Mouse (Mus musculus): ENCODE data around the gene Zfp385c.

Gene Zfp385c

GRCm38 (mm10) chr11:100690389-100690788 is 1.9 kb downstream of the Zfp385c start:
- DNase-seq (ENCODE audit: low read depth, low spot score), result no peak

GRCm38 (mm10) chr11:100688443-100688842 is 3.8 kb downstream of the Zfp385c start:
- no peak for DNase-seq (ENCODE audit: low read depth, low spot score)

GRCm38 (mm10) chr11:100687265-100687664 is 5.0 kb downstream of the Zfp385c start:
- no peak for DNase-seq (ENCODE audit: low read depth, low spot score)

DNA sequence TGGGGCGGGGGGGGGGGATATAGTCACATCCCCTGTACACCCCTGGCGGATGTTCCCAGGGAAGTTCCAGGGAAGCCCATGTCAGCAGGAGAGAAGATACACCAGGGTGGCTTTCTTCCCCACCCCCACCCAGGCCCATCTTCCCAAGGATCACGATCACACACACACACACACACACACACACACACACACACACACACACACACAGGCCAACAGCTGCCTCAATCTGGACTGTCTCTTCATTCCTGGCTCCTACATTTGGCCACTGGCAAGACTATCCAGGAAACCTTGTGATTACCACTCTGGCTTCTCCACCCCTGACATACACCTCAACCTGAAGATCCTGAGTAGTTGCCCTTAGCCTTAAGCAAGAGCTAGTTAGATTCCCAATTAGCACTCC is 6.9 kb downstream of the Zfp385c start:
- DNase-seq (ENCODE audit: low read depth, low spot score), result no peak

GRCm38 (mm10) chr11:100684084-100684483 is 8.2 kb downstream of the Zfp385c start:
- no peak for DNase-seq (ENCODE audit: low read depth, low spot score)

- DNase-seq (ENCODE audit: low read depth, low spot score), result peak; percentile 76
These were observed 9.7 kb downstream of the Zfp385c start for GRCm38 (mm10) chr11:100682526-100682925.

DNA sequence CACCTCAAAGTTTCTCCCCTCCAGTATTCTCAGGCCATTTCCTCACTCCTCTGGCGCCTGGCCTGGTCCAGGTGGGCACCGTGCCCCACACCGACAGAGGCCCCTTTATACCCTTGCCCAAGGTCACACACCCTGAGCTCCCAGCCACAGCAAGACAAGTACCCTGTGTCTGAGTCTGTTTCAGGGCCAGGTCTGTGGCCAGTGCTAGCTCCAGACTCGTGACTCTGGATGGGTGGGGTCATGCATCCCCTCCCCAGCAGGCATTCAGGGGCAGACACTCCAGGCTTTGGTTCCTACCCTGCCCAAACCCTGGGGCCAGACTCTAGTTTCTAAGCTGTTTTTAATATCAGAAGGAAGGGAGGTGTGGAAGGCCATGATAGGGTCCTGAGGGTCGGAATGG is 10.4 kb downstream of the Zfp385c start:
- peak; percentile 70 for DNase-seq (ENCODE audit: low read depth, low spot score)

GRCm38 (mm10) chr11:100677810-100678209 is 14.4 kb downstream of the Zfp385c start:
- DNase-seq (ENCODE audit: low read depth, low spot score), result no peak

GRCm38 (mm10) chr11:100673169-100673568 is 19.1 kb downstream of the Zfp385c start:
- peak; percentile 80 for DNase-seq (ENCODE audit: low read depth, low spot score)

DNA sequence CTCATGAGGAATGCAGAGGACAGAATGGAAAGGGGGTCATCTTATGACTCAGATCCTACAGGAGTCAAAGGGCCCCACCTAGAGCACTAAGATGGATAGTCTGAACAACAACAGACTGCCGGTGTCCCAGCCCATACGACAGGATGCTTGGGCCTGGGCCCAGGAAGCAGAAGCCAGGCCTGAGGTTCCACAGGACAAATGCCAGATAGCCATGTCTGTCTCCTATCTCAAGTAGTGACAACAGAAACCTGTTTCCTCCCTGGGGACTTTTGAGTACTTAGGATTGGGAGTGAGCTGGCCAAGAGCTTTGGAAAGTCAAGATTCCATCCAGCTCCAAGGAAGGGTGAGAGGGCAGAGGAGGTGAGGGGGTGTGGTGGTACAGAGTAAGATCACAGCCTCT is 20.3 kb downstream of the Zfp385c start:
- DNase-seq (ENCODE audit: low read depth, low spot score), result no peak

DNA sequence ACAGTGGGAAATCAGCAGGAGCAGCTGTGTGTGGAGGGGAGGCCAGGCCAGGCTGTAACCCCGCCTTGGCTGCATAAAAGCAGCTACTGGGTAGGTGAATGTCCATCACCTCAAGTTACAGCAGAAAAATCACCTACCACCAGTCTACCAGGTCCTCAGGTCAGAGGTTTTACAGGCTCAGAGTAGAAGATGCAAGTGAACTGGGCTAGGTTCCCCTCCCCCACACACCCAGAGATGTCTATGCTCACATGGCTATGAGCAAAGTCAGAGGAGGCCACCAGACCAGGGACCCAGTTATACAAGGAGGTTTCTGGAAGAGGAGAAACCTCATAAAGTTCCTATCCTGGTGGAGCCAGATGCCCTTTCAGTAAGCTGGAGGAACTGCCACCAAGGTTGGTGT is 21.2 kb downstream of the Zfp385c start:
- DNase-seq (ENCODE audit: low read depth, low spot score), result no peak

DNA sequence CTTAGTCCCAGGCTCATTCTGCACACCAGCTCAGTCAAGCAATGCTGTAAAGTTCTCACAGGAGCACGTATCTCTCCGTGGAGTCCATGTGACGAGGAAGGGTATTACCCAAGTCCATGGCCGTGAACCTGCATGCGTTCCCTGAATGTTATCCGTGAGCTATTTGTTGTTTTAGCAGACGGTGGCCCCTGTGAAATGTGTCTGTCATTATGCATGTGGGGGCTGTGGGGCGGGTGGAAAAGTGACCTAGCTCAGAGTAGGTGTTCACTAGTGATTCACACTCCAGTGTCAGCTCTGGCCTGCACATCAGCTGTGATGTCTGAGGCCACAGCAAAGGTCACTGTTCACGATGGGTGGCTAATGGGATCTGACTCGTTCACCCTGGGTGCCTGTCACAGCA is 32.4 kb downstream of the Zfp385c start:
- DNase-seq (ENCODE audit: low read depth, low spot score), result no peak

DNA sequence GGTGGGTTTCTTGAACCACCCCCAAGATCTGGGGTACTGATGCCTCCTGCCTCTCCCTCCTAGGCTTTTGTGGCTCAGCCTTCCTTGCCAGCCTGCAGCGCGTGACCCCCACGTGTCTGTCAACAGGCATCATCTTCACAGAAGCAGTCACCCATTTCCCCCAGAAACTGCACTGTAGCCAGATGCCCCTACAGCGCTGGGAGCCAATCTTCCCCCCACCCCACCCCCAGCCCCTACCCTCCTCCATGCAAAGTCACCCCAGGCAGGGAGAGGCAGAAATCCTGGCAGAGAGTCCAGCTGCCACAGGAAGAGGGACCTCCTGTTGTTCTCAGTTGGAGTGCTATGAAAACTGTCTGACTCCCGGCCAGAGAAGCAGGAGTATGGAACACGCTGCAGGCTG is 35.8 kb downstream of the Zfp385c start:
- DNase-seq (ENCODE audit: low read depth, low spot score), result no peak

DNA sequence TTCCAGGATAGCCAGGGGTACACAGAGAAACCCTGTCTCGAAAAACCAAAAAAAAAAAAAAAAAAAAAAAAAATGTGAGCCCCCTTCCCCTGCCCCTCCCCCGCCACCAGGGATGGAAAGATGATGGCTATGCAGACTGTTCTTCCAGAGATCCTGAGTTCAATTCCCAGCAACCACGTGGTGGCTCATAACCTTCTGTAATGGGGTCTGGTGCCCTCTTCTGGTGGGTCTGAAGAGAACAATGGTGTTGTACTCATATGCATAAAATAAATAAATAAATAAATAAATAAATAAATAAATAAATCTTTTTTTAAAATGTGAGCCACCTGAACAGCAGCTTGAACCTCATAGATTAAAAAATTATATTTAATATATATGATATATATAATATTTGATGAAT is 36.7 kb downstream of the Zfp385c start:
- peak; percentile 42 for DNase-seq (ENCODE audit: low read depth, low spot score)

- no peak for DNase-seq (ENCODE audit: low read depth, low spot score)
These were observed 40.5 kb downstream of the Zfp385c start for GRCm38 (mm10) chr11:100651748-100652147.

DNA sequence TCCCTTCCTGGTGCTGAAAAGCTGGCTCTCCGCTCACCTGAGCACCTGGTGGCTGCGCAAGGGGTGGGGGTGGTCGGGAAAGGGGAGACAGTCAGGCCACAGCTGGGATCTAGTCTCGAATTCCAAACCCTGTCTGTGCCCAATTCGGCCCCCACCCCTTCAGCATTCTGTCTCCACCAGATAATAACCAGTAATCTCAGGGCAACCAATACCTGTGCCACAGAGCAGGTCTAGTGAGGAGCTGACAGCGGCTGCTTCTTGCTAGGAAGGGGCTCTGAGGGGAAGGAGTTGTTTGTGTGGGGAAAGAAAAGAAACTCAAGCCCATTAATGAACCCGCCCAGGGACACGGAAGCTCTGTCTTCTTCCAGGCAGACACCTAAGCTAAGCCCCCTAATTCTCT is 41.0 kb downstream of the Zfp385c start:
- no peak for DNase-seq (ENCODE audit: low read depth, low spot score)

GRCm38 (mm10) chr11:100648405-100648804 is 43.9 kb downstream of the Zfp385c start:
- no peak for DNase-seq (ENCODE audit: low read depth, low spot score)

DNA sequence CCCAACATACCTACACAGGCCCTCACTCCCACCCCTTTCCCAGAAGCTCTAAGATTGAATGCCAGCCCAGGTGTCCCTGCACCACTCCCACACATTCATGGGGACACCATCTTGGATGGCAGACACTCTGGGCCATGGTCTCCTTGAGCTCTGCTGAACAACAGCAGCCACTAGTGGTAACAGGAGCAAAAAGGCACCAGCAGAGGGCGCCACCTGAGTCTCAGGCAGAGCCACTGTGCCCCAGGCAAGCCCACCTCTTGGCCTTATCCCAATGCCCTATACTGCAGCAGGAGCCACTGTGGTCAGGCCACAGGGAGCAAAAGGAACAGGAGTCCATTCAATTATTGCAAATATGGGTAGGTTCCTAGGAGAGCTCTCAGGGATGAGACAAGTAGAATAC is 46.0 kb downstream of the Zfp385c start:
- peak; percentile 90 for DNase-seq (ENCODE audit: low read depth, low spot score)

DNA sequence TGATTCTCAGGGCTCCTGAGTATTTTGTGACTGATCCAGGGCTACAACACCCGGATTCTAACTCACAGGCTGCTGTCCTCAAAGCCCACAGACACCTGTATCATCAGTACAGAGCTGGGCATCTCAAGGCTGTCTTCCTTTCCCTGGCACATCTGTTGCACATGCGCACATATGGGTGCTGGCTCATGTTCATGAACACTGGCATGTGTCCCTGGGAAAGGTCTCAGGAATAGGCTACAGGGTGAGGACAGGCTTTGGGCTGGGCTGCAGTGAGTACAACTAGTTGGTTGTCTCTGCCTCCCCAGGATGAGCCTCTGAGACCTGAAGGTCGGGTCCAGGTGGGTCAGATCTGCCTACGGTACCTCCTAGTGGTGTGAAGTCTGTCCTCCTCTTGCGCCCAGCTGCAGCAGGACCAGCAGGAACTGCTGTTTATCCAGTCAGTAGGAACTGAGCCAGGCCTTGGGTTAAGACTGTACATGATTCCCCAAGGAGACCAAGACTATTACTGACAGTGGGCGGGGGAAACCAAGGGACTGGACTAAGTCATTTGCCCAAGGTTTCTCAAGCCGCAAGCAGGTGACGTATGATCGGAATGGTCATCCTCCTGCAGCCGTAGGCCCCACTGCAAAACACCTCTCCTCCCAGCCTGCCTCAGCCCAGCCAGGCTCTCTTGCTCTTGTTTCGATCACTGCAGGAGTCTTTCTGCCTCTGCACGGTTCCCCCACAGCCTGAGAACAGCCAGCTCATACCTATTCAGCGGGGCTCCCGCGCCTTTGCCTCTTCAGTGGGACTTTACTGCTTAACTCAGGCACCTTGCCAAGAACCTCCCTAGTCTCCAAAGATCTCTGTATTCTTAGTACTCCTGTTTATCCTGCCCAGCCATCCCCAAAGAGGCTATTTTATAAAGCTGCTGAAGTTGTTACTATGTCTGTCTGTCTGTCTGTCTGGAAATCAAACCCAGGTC is 48.4 kb downstream of the Zfp385c start:
- no peak for DNase-seq (ENCODE audit: low read depth, low spot score)

DNA sequence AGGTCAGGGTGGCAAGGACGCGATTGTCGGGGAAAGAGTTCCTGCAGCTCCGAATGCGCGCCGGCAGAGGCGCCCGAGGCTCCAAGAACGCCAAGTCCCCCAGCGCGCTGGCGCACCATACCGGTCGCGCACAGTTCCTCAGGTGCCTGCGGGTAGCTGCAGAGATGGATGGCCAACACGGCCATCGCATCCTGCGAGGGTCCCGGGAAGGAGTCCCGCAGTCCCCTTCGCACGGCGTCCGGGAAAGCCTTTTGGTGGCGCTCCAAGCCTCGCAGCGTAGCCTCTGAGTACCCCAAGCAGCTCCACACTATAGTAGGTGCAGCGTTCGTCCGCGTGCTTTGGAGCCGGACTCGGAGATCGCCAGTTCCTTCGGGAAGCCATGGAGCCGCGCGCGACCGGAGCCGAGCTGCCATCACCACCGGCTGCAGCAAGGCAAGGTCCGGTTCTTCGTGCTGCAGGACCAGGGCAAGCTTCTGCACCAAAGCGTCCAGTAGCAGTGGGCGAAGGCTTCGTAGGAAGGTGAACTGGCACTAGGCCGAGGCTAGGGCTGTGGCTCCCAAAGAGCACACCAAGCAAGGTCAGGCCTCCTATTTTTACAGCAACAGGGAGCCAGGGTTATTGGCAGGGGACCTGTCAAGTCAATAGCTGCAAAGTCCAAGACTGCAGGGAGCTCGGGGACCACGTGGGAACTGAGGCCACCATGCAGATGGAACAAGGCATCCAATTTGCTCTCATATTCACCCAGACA is 51.9 kb downstream of the Zfp385c start:
- peak; percentile 82 for DNase-seq (ENCODE audit: low read depth, low spot score)

- no peak for DNase-seq (ENCODE audit: low read depth, low spot score)
These were observed 57.7 kb downstream of the Zfp385c start for GRCm38 (mm10) chr11:100634530-100634929.

- no peak for DNase-seq (ENCODE audit: low read depth, low spot score)
These were observed 63.3 kb downstream of the Zfp385c start for GRCm38 (mm10) chr11:100628862-100629352.

- no peak for DNase-seq (ENCODE audit: low read depth, low spot score)
These were observed 64.2 kb downstream of the Zfp385c start for GRCm38 (mm10) chr11:100628056-100628455.

Measured in ES-CJ7 (cell line).